Mouse (Mus musculus): ENCODE measurements around the gene Hectd3. TPM values are rescaled to one million over a fixed set of nuclear protein-coding genes. Genes with fewer than 3 reads are reported as not detected.
A peak's percentile ranks its signal among the peaks of the same experiment; 100 is the strongest.

The Hectd3 gene
- polyA plus RNA-seq, 1 experiment: 51.9 TPM

DNA sequence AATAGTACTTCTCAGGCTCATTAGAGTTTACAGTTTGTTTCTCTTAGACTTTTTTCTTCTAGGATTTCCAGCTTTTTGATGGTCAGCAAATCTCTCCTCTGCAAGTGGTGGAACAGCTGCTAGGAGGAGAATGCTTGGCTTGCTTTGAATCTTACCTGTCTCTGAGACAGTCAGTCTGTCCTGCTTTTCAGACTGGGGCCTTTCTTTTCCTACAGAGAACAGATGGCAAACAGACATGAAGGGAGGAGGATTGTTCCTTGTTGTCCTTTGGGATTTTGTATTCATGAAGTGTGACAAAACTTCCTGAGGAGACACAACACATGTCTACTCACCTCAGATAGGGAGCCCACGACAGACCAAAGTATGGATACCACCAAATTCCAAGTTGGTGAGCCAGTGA lies 45.7 kb downstream of the Hectd3 start:
- no peak for DNase-seq
- H3K27ac ChIP-seq (ENCODE audit: insufficient read depth, low read depth, low read length): peak overlapping the region; percentile 48

DNA sequence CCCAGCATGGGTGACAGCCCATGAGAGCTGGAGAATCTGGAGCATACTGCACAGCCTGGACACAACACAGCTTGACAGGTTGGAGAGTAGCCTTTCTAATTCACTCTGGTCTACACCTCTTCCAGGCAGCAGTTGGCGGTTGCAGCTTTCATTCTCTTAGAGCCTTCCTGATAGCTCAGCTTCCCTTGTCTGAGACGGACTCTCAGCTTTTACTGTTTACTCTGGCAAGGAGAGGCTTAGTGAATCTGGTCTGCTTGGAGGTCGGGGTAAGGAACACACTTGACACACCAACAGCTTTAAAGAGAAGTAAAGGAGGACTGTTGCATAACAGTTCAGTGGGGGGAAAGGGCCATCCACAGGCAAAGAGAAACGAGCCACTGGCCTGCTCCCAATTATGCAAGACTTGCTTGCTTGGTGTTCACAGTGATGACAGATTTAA lies 46.2 kb downstream of the Hectd3 start:
- DNase-seq: peak; percentile 86
- Histone ChIP-seq H3K4me3 (ENCODE audit: insufficient read depth, low read depth, low read length) (no peak overlapping the region), H3K27ac (ENCODE audit: insufficient read depth, low read depth, low read length) (peak overlapping the region; percentile 48), H3K36me3 (ENCODE audit: control insufficient read depth, insufficient read depth, low read length) (no peaks in the 10 kb centered on the region), H3K27me3 (replicated peaks; ENCODE audit: control insufficient read depth, insufficient read depth, low read length) (no peaks in the 10 kb centered on the region), H3K4me1 (ENCODE audit: control insufficient read depth, insufficient read depth, low read length) (peaks cover 12% of the 10 kb centered on the region)
- WGBS: 29% methylated on average over 4 of the region's 4 CpGs
- no peak for TF ChIP-seq POLR2A (IDR thresholded peaks at IDR 0.05; ENCODE audit: low read depth, low read length)
- no peak for TF ChIP-seq CTCF (conservative IDR thresholded peaks at IDR 0.05; ENCODE audit: insufficient read depth, insufficient read length, low read depth, low read length)

More for the DNA sequence above, 45.7 kb downstream of the Hectd3 start:
- TF ChIP-seq CTCF (conservative IDR thresholded peaks at IDR 0.05; ENCODE audit: insufficient read depth, insufficient read length, low read depth, low read length) (no peak), POLR2A (IDR thresholded peaks at IDR 0.05; ENCODE audit: low read depth, low read length) (no peak)
- H3K4me3 ChIP-seq (ENCODE audit: insufficient read depth, low read depth, low read length): no peak overlapping the region
- no peaks in the 10 kb centered on the region for H3K27me3 ChIP-seq (replicated peaks; ENCODE audit: control insufficient read depth, insufficient read depth, low read length)
- H3K4me1 ChIP-seq (ENCODE audit: control insufficient read depth, insufficient read depth, low read length): peaks cover 12% of the 10 kb centered on the region
- no peaks in the 10 kb centered on the region for H3K36me3 ChIP-seq (ENCODE audit: control insufficient read depth, insufficient read depth, low read length)
- WGBS: 50% methylated on average over 1 of the region's 1 CpGs

DNA sequence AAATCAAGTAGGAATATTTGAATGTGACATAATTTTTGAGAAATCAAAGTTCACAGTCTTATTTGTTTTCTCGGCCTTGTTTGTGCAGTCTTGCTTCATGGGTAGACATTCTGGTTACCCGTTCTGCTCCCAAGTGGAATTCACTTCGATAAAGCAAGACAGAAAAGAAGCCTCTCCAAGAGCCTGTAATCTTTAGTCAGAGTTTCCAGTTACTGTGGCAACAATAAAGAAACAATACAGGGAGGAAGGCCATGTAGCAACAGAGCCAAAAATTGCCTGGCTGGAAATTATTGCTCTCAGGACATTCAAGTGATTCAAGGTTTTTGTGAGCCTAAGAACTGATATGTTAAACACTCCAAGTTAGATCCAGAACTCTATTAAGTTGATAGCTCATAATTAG lies 53.7 kb downstream of the Hectd3 start:
- Histone ChIP-seq H3K36me3 (ENCODE audit: control insufficient read depth, insufficient read depth, low read length) (no peaks in the 10 kb centered on the region; the same call in 1 of the 2 replicates), H3K4me3 (ENCODE audit: insufficient read depth, low read depth, low read length) (no peak overlapping the region), H3K27ac (ENCODE audit: insufficient read depth, low read depth, low read length) (no peak overlapping the region), H3K27me3 (replicated peaks; ENCODE audit: control insufficient read depth, insufficient read depth, low read length) (no peaks in the 10 kb centered on the region), H3K4me1 (ENCODE audit: control insufficient read depth, insufficient read depth, low read length) (no peaks in the 10 kb centered on the region)
- TF ChIP-seq POLR2A (IDR thresholded peaks at IDR 0.05; ENCODE audit: low read depth, low read length): no peak
- no peak for TF ChIP-seq CTCF (conservative IDR thresholded peaks at IDR 0.05; ENCODE audit: insufficient read depth, insufficient read length, low read depth, low read length)
- WGBS: 59% methylated on average over 3 of the region's 3 CpGs
- peak; percentile 3 for DNase-seq

DNA sequence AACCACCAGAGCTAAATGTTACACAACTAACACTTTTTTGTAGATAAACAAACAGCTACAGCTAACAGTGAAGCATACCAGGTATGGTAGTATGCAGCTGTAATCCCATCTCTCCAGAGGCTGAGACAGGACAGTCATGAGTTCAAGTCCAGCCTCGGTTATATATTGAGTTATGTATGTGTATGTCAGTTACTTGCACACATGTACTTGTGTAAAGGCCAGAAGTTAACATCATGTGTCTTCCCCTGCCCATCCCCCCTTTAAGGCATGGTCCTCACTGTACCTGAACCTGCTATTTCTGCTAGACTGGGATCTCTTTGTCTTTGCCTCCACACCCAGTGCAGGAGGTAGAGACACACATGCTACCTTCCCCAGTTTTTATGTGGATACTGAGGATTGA lies 54.4 kb downstream of the Hectd3 start:
- no peak overlapping the region for H3K4me3 ChIP-seq (ENCODE audit: insufficient read depth, low read depth, low read length)
- no peak overlapping the region for H3K27ac ChIP-seq (ENCODE audit: insufficient read depth, low read depth, low read length)
- no peak for DNase-seq
- no peaks in the 10 kb centered on the region; the same call in 1 of the 2 replicates for H3K36me3 ChIP-seq (ENCODE audit: control insufficient read depth, insufficient read depth, low read length)
- H3K27me3 ChIP-seq (replicated peaks; ENCODE audit: control insufficient read depth, insufficient read depth, low read length): no peaks in the 10 kb centered on the region
- WGBS: 100% methylated on average over 1 of the region's 1 CpGs
- no peak for TF ChIP-seq CTCF (conservative IDR thresholded peaks at IDR 0.05; ENCODE audit: insufficient read depth, insufficient read length, low read depth, low read length)
- no peak for TF ChIP-seq POLR2A (IDR thresholded peaks at IDR 0.05; ENCODE audit: low read depth, low read length)
- no peaks in the 10 kb centered on the region for H3K4me1 ChIP-seq (ENCODE audit: control insufficient read depth, insufficient read depth, low read length)

DNA sequence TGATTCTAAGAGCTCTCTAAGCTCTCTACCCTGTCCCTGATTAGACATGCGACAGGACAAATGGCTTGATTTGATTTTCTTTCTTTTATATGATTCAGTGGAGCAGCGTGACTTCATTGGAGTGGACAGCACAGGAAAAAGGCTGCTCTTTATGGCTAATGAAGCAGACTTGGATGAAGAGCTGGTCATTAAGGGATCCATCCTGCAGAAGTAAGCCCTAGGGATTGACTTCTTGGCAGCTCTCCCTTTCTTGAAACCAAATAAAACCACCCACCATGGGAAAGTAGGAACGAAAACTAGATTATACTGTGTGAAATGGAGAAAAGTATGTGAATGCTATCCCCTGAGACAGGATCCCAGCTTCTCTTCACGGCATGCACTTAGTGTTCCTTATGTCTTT lies 57.5 kb downstream of the Hectd3 start:
- no peaks in the 10 kb centered on the region for H3K4me1 ChIP-seq (ENCODE audit: control insufficient read depth, insufficient read depth, low read length)
- H3K36me3 ChIP-seq (ENCODE audit: control insufficient read depth, insufficient read depth, low read length): no peaks in the 10 kb centered on the region; the same call in 1 of the 2 replicates
- H3K27me3 ChIP-seq (replicated peaks; ENCODE audit: control insufficient read depth, insufficient read depth, low read length): no peaks in the 10 kb centered on the region
- DNase-seq: no peak
- H3K27ac ChIP-seq (ENCODE audit: insufficient read depth, low read depth, low read length): no peak overlapping the region
- no peak overlapping the region for H3K4me3 ChIP-seq (ENCODE audit: insufficient read depth, low read depth, low read length)
- TF ChIP-seq POLR2A (IDR thresholded peaks at IDR 0.05; ENCODE audit: low read depth, low read length): no peak
- no peak for TF ChIP-seq CTCF (conservative IDR thresholded peaks at IDR 0.05; ENCODE audit: insufficient read depth, insufficient read length, low read depth, low read length)
- WGBS: 75% methylated on average over 4 of the region's 4 CpGs

DNA sequence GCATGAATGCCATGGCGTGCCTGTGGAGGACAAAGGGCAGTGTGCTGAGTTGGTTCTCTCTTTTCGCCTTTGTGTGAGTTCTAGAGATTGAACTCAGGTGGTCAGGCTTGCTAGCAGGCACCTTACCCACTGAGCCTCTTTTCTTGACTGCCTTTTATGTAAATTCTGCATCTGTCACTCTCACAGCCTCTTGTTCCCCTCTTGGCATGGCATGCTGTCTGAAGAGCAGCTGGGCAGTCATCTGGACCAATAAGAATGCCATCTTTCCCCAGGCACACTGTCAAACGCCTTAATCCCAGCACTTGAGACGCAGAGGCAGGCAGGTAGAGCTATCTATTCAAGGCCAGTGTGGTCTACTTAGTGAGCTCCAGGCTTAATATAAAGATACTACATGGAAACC lies 58.8 kb downstream of the Hectd3 start:
- no peaks in the 10 kb centered on the region; the same call in 1 of the 2 replicates for H3K36me3 ChIP-seq (ENCODE audit: control insufficient read depth, insufficient read depth, low read length)

More for the DNA sequence above, 58.8 kb downstream of the Hectd3 start:
- no peaks in the 10 kb centered on the region for H3K4me1 ChIP-seq (ENCODE audit: control insufficient read depth, insufficient read depth, low read length)
- TF ChIP-seq POLR2A (IDR thresholded peaks at IDR 0.05; ENCODE audit: low read depth, low read length) (no peak), CTCF (conservative IDR thresholded peaks at IDR 0.05; ENCODE audit: insufficient read depth, insufficient read length, low read depth, low read length) (no peak)
- no peak overlapping the region for H3K4me3 ChIP-seq (ENCODE audit: insufficient read depth, low read depth, low read length)
- no peak for DNase-seq
- H3K27ac ChIP-seq (ENCODE audit: insufficient read depth, low read depth, low read length): no peak overlapping the region
- WGBS: 93% methylated on average over 4 of the region's 4 CpGs
- no peaks in the 10 kb centered on the region for H3K27me3 ChIP-seq (replicated peaks; ENCODE audit: control insufficient read depth, insufficient read depth, low read length)

Other genes starting within 250 kb of the Hectd3 start
- 19.2 and 19.6 TPM in 2 replicates for gene Toe1, start 187.7 kb upstream of the Hectd3 start, polyA plus RNA-seq (2012; rRNA removed)
- 2.7 and 2.9 TPM in 2 replicates for gene Mutyh, start 187.6 kb upstream of the Hectd3 start, polyA plus RNA-seq (2012; rRNA removed)
- gene Hpdl, start 173.6 kb upstream of the Hectd3 start, polyA plus RNA-seq (2012; rRNA removed): 2.1 and 2.5 TPM in 2 replicates
- 7.4 and 7.5 TPM in 2 replicates for gene Zswim5, start 117.9 kb upstream of the Hectd3 start, polyA plus RNA-seq (2012; rRNA removed)
- gene Urod, start 904 bp upstream of the Hectd3 start, polyA plus RNA-seq (2012; rRNA removed): 107 and 114 TPM in 2 replicates
- 8.0 and 9.2 TPM in 2 replicates for gene Eif2b3, start 24.1 kb downstream of the Hectd3 start, polyA plus RNA-seq (2012; rRNA removed)
- 5.0 and 7.1 TPM in 2 replicates for gene Ptch2, start 100.8 kb downstream of the Hectd3 start, polyA plus RNA-seq (2012; rRNA removed)
- 4.5 and 4.6 TPM in 2 replicates for gene Btbd19, start 130.4 kb downstream of the Hectd3 start, polyA plus RNA-seq (2012; rRNA removed)
- 0.20 TPM in 1 of 2 replicates, not detected in the other for gene Tctex1d4, start 131.5 kb downstream of the Hectd3 start, polyA plus RNA-seq (2012; rRNA removed)
- gene Plk3, start 138.6 kb downstream of the Hectd3 start, polyA plus RNA-seq (2012; rRNA removed): 6.9 and 8.6 TPM in 2 replicates
- gene Rps8, start 160.9 kb downstream of the Hectd3 start, polyA plus RNA-seq (2012; rRNA removed): 372 and 534 TPM in 2 replicates
- gene Kif2c, start 187.3 kb downstream of the Hectd3 start, polyA plus RNA-seq (2012; rRNA removed): 0.20 and 0.50 TPM in 2 replicates